Mouse (Mus musculus) megakaryocyte, embryonic 14.5 days (primary cell): Measurements from ENCODE around the gene Srp68.

Experiments used
- FLI1 ChIP-seq: IDR thresholded peaks from 2 replicates; pipeline ENCODE4 v1.6.1; 2012; ENCODE audit warnings: low read length, inconsistent platforms, mixed read lengths
- GATA1 ChIP-seq: IDR thresholded peaks from 3 replicates; pipeline ENCODE4 v1.6.1; 2012; ENCODE audit warnings: mixed read lengths, low read length, inconsistent platforms, borderline replicate concordance

GRCm38 (mm10) chr11:116195252-116195651, 78.8 kb downstream of the Srp68 start:
- TF ChIP-seq GATA1: no peak
- TF ChIP-seq FLI1: no peak
